Mouse (Mus musculus): ENCODE data around the gene Abca4.

Abca4 gene

DNA sequence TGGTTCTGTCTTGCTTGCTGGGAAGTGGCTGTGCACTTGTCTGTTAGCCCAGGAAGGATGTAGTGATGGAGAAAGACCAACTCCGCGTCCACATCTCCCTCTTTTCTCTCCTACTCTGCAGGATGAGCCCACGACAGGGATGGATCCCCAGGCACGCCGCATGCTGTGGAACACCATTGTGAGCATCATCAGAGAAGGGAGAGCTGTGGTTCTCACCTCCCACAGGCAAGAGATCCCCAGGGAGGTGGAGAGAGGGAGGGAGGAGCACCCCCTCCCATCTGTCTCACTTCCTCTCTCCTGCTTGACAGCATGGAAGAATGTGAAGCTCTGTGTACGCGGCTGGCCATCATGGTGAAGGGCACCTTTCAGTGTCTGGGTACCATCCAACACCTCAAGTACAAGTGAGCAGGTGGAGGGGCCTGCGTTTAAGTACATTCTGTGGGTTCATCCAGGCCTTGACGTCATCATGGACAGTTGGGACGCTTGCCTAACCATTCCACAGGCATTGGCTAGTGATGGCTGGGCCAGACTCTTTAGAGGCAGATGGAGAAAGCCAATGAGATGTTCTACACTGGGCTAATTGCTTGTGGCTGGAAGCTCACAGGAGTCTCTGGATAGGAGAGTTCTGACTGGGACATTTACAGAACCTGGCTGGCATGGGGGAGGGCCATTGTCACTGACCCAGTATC is 126.5 kb downstream of the Abca4 start:
- DNase-seq (ENCODE audit: low spot score in 2 of 2): peak; percentile 7 to 19

DNA sequence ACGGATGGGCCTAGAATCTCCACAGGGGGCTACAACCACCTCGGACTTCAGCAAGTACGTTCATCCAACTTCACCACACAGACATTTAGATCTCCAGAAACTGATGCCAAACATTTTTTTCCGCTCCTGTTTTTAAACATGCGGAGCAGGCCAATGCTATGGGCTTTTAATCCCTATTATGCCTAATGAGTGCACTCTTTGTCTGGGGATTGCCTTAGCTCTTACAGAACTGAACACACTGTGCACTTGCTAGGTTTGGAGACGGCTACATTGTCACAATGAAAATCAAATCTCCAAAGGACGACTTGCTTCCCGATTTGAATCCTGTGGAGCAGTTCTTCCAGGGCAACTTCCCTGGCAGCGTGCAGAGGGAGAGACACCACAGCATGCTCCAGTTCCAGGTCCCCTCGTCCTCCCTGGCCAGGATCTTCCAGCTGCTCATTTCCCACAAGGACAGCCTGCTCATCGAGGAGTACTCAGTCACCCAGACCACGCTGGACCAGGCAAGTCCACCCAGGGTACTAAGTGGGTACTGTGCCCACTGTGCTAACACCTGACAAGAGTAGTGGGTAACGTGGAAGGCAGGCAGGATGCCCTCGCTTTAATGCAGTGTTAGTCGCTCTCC is 129.4 kb downstream of the Abca4 start:
- no peak for DNase-seq (ENCODE audit: low spot score in 2 of 2)

DNA sequence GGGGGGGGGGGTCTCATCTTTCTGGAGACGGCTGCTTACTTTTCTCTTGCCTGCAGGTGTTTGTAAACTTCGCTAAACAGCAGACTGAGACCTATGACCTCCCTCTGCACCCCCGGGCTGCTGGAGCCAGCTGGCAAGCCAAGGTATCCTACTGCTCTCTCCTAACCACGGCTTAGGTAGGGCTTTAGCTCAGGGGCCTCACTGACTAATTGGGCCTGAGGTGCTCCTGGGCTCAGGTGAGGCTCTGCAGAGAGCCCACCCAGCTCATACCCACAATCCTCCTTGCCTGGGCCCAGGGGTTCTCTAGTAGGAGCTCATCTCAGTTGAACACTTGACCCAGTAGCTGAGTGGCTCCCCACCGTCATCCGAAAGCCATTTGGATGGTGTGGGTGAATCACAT is 131.8 kb downstream of the Abca4 start:
- no peak for DNase-seq (ENCODE audit: low spot score in 2 of 2)

DNA sequence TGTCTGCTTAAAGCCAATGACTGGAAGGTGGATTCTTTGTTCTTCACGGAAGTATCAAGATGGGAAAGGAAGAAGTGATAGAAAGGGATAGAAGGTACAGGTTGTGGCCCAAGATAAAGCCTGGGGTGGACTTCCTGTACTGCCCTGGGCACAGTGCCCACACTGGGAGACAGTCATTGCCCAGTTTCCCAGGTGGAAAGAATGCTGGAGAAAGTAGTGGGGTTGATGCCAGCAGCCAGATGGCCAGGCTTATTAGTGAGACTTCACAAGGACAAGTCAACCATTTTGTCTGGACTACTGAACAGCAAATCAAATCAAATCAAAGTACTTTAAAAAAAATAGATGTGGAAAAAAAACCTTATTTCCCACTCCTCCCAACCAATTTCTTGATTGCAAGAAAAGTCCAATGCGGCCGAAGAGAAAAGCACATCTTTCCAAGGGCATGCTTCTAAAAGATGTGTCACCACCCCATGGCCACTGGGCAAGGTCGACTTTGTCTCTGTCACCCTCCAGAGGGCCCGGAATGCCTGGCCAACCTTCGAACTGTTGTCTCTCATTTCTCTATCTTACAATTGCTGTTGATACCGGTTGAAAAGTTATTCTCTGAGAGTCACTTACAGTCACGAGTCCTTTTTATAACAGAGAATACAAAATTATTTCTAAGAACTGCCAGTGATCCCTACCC is 132.6 kb downstream of the Abca4 start:
- DNase-seq (ENCODE audit: low spot score in 2 of 2): no peak

DNA sequence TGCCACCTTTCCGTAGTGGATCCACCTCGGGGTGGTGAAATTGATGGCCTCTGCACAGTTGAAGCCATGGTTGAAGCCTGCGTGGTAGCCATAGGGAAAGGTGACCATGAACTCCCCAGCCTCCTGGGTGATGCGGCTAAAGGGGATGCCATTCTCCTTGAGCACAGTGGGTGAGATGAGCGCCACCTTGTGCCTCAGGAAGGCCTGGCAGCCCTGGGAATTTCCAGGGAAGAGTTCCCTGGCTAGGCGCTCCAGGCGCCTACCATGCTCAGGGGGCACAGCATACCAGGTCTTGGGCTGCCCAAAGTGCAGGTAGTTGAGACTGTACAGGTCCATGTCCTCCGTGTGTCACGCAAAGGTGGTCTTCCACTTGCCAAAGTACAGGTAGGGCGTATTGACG is 139.9 kb downstream of the Abca4 start:
- DNase-seq (ENCODE audit: low spot score in 2 of 2): no peak

DNA sequence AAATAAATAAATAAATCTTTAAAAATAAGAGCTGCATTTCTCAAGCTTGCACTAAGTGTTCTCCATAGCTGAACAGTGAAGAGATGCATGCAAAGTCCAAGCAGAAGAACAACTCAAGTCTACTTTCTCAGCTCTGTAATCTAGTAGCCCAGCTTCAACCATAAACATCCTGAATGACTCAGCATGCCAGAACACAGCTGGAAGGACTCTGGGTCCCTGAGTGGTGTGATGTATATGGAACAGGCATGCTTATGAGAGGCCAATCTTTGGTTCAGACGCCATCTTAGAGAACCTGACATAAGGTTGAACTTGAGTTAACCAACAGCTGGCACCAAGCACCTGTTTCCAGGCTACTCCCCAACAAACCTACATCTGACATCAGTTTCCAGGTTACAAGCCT is 142.7 kb downstream of the Abca4 start:
- no peak for DNase-seq (ENCODE audit: low spot score in 2 of 2)

DNA sequence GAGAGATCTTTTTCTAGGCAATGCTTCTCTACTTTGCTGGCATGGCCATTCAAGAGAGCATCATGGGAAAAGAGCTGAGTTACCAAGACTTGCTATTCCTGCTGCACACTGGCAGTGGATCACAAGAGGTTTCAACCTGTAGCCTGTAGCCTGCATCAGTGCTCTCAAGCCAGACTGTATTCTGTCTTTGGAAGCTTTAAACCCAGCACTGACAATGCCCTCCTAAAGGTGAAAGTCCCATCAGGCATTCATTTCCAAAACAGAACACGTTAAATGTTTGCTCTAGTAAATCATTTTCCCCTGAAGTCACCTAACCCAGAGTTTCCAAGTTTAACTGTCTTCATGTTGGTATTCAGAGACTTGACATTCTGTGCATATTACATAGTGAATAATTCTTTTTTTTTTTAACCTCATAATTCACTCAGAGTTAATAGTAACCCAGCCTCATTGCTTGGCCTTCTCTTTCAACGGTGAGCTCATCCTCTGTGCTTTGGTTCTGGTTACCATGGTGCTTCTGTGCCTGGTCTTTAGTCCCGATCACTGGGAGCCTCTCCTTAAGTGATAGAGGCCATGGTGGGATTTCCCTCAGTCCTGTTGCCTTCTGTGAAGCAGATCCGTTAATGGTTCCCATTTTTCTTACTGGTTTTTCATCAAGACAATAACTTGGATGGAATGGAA is 152.5 kb downstream of the Abca4 start:
- no peak for DNase-seq (ENCODE audit: low spot score in 2 of 2)

DNA sequence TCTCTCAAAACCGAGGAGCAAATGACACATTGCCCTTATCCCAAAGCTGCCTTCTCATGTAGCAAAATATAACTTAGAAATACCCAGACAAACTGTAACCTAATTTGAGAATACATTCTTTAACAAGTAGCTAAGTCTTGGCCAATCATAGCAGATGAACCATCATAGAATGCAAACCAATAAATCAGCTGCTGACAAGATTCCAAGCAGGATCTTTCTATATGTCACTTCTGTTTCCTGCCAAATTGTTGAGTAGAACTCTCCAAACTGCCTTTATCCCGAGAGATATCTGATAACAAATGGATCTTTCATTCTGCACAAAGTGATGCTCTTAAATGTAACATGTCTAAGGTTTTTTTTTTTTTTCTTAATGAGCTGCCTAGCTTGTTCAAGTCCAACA is 154.3 kb downstream of the Abca4 start:
- DNase-seq (ENCODE audit: low spot score in 2 of 2): no peak

DNA sequence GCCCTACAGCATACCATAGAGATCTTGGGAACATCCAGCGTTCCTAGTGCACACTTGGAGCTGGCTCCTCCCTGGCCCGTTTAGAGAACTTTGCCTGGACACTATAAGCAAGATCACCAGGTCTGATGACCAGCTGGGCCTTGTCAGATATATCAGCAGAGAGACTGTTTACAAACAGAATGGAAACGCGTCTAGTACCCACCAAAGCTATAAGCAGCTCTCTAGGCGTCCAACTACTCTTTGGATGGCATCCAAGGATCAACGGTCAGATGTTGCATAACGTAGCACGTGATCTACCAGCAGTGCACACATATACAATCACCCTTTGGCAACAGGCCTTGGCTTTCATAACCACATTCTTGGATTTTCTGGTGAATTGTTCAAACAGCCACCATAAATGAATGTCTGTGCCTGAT is 154.7 kb downstream of the Abca4 start:
- no peak for DNase-seq (ENCODE audit: low spot score in 2 of 2)

DNA sequence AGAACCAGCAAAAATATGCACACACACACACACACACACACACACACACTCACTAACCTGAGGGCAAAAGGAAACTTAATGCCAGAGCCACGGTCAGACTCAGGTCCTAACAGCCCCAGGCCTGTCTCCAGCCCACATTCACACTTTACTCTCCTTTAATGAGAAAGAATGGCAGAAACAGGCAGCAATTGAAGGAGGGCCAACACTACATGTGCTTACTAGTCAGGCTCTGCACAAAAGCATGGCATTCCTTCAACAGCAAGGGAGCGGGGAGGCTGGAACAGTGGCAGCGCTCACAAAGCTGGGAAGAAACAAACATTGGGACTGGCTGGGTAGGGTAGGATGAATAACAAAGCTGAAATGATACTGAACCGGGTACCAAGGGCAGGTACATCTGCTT is 155.4 kb downstream of the Abca4 start:
- DNase-seq (ENCODE audit: low spot score in 2 of 2): no peak

DNA sequence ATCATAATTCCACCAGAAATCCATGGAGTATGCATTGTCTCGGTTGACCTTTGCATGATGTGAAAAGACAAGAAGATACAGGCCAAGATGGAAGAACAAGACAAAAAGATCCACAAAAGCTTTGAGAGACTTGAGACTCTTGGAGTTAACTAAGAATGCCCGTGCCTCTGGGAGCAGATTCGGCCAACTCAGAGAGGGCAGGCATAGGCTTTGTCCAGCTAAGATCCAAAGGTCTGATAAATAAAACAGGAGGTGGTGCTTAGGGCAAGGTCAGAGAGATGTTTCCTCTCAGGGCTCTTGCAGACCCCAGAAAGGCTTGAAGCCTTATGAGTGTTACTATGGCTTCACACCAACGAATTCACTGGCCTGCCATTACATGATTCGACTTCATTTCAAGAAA is 155.8 kb downstream of the Abca4 start:
- DNase-seq (ENCODE audit: low spot score in 2 of 2): no peak

DNA sequence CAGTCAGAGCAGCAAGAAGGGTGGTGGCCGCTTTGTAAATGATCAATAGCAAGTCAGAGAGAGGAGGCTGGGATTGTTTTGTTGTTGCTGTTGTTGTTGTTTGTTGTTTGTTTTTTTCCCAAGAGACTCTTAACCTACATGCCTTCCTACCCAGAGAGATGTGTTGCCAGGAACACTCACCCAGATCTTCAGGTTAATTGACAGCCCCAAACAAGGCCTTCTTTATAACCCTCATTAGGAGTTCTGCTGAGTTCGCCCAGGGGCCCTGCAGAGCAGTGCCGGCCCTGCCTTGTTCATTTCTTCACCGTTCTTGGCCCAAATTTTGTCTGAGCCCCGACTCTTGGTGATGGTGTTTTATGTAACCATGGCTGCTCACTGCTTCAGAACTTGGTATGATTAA is 156.2 kb downstream of the Abca4 start:
- peak; percentile 8 to 21 for DNase-seq (ENCODE audit: low spot score in 2 of 2)

DNA sequence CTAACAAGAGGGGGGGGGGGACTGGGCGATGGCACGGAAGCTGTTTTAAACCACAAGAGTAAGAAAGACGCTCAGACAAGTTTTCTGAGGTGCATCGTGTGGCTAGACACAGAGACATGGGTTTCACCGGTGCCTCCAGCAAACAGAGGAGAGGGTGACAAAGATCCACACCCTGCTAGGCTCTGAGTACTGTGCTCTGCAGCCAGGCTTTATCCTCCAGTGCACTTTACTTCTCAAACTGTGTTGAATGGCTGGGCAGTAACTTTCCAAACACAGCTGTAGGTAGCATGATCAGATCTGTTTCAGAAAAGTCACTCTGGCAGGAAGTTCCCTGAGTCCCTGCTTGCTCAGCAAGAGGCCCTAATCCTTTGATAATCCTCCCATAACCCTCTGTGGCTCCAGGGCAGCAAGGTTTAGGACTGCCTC is 158.1 kb downstream of the Abca4 start:
- DNase-seq (ENCODE audit: low spot score in 2 of 2): no peak

DNA sequence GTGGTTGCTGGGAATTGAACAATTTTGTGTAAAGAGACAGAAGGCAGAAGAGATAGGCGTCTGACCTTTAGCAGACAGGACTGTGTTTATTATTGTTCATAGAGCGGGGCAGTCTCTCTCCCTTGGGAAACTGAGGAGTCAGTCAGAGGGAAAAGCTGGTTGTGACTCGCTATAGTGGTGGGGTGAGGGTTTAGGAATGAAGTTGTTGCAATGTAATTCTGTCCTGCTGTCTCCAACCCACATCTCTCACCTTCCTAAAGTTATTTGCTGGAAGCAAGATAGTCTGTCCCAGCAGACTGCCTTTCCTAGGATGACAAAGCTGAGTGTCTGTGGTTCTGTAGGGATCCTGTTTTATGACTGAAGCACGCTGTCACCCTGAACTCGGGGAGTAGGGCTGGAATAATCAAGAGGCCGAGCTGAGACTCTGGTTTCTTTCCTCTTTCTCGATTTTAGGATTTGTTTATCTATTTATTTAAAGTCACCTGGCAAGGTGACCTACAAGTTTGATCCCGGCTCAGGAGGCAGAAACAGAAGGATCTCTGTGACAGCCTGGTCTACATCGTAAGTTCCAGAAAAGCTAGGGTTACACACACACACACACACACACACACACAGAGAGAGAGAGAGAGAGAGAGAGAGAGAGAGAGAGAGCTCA is 159.6 kb downstream of the Abca4 start:
- DNase-seq (ENCODE audit: low spot score in 2 of 2): no peak

DNA sequence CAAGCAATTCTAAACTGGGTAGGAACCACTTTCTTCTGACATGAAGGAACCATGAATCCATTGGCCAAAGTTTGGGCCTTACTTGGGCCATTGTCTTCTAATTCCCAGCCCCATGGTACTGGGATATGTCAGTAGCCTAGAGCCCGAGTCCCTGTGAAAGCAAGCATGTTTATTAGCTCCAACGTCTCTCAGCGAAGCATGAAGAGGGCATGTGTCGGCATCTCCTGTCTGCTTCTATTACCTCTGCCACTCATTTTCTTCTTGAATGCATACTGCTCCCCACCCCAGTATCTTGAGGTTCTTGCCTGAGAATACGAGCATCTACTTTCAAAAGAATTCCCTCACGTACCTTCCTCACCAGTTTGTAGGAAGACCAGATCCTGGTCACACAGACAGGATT is 161.5 kb downstream of the Abca4 start:
- DNase-seq (ENCODE audit: low spot score in 2 of 2): no peak

DNA sequence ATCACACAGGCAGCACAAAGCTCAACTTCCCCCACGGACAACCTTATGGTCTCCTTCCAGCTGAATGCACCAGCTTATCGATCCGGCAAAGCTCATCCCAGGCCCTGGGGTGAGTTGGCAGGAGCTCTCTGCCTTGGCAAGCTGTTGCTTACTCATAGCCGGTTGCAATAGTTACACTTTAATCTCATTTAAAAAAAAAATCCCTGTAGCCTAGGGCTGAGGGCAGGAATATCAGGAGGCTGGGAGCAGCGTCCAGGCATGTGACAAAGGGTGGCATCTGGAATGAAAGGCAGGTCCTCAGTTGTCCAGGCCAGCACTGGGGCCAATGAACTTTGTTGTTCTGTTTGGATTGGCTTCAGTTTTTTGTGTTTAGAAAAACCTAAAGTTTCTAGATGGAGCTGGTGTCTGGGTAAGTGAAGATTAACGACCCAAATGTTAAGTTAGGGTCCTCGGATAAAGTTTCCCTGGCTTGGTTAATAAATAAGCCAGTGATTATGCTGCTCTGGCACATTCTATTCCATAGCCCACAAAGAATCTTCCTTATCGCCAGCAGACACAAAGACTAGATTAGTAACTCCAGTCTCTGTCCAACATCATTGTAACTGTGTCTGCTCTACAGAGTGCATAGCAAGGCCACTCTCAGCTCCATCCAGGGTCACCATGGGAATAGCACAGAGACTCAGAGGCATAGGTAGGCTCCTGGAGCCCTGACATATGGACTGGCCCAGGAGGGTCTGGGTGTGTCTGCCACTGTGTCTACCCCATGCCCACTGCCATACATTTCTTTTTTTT is 162.2 kb downstream of the Abca4 start:
- DNase-seq (ENCODE audit: low spot score in 2 of 2): no peak

DNA sequence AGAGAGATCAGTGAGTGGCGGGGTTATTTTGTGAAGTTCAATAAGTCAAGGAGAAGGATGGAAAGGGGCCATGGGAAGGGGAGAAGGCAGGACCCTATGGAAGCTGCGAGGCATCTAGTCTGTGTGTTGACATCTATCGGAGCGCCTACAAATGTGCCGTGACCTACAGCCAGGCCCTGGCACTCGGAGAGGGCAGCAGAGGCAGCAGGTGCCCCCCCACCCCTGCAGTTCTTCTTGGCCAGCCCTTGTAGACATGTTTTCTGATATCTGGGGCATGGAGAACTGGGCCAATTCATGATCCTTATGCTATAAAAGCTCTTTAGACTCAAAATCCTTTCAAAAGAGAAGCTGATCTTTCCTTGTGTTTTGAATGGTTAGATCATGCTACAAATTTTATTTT is 163.5 kb downstream of the Abca4 start:
- DNase-seq (ENCODE audit: low spot score in 2 of 2): no peak

DNA sequence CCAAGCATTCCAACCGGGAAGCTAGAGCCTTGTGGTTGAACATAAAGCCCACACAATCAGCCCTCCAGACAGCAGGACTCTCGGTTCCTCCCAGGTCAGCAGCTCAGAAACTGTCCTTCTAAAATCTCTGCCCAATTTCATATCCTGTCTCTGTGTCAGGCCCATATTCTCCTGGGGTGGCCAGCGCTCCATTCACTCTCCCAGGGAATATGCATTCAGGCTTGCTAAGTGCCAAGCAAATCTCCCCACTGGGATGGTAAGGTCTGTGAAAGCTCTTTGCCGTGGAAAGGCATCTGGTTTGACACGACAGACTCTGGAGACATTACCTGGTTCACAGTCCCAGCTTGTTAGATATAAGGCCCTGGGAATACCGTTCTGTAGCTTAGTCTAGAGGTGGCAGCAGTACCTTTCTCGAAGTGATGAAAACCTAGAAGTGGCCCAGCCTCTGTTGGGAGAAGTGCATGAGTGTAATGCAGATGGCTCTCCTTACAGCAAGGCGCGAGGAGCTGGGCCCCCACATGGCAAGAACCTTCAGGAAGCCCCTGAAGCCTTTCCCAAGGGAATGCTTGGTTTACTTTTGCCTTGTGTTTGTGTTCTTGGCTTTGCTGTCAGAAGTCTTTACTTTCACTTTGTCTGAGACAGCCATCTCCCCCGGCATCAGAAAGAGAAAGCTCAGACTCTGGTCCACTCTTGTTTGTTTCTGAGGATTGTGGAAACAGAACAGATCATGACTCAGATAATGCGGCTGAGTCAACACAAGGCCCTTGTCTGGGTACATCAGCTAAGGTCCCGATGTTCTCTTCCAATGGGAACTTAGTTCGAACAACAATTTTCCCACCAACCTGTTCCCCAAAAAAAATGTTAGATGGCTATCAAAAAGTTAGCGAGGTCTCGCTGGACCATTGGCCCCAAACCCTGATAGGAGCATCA is 164.3 kb downstream of the Abca4 start:
- DNase-seq (ENCODE audit: low spot score in 2 of 2): no peak

DNA sequence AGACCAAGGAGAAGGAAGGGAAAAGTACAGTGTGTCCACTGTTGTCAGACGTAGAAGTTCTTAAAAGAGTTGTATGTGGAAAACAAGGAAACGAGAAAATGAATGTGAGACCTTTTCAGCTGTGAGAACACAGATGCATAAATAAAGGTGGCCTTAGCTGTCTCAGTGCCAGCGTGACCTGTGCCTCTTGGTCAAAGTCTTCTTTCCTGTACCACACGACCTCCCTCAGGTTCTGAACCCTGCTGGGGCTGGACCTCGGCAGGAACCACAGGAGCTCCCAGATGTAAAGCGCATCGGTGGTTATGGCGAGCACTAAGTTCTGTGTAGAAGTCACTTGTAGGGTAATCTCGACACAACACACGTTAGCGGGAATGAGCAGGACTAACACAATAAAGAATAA is 165.3 kb downstream of the Abca4 start:
- DNase-seq (ENCODE audit: low spot score in 2 of 2): no peak

DNA sequence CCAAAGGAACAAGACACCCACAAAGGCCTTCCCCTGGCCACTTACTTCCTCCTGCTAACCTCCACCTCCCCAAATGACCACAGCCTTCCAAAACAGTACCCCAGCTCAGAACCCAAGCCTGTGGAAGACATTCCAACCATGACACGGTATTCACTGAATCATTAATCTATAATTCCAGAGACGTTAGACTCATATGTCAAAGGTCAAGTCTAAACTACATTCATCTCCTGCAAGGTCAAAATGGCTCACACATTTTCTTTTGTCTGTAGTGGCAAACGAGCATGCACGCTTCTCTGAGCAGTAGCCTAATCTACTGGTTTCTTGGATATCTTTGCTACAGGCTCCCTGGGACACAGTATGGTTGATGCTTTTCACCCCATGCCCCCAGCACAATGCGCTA is 166.2 kb downstream of the Abca4 start:
- DNase-seq (ENCODE audit: low spot score in 2 of 2): no peak
